8 mouse cellular contexts compared by ENCODE assay signal in the genomic region with DNA sequence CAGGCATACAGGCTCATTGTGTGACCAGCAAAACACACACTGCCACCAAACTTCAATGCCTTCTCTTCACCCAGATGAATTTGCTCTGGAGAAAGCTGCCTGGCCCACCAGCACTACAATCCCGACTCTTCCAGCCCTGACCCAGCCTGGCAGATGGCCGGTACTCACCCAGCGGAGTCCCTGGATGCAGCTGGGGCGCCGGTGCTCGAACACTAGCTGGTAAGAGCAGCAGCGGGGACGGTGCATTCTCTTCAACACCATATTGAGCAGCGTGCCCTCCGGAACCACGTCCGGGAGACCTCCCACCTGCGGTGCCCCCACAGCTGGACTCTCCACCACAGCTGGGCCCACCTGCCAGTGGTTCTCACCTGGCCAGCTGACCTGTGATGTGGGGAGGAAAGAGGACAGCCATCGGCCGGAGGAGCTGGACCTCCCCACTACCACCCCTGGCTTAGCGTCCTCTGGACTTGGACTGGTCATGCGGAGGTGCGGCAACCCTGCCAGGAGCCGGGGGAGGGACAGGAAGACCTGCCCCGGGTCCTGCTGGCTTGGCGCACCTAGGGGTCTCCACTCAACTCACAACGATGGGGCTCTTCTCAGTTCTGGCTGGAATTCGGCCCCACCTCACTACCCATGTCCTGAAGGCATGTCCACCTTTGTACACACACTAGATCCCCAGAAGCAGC. TPM values are rescaled to one million over a fixed set of nuclear protein-coding genes. Genes with fewer than 3 reads are reported as not detected.
DNase-seq lines count a peak whose midpoint lies in the region; ATAC-seq and TF ChIP-seq lines count a peak whose summit lies in the region.

No protein-coding gene starts in this region.

- intact Hi-C loops in heart, postnatal 10 days (cut with DNase I) = loop anchor here (2.0 kb wide), 1 partner anchor 46 kb away; no protein-coding TSS in a partner anchor

- TF ChIP-seq EP300 in liver, postnatal 0 days (IDR thresholded peaks at IDR 0.05; ENCODE audit: low read depth) = no peak

- H3K27ac ChIP-seq in heart, embryonic 12.5 days (ENCODE audit: poor library complexity, severe bottlenecking) = peak overlapping the region; percentile 82; the same call in 1 of the 2 replicates
- no peak overlapping the region for H3K27ac ChIP-seq in embryonic facial prominence, embryonic 11.5 days (replicated peaks; ENCODE audit: low read depth, low read length)
- H3K27ac ChIP-seq in intestine, embryonic 16.5 days (ENCODE audit: low read length) = peak overlapping the region; percentile 37
- H3K27ac ChIP-seq in liver, postnatal 0 days (ENCODE audit: low read depth) = no peak overlapping the region; the same call in 1 of the 2 replicates

- H3K4me3 ChIP-seq in heart, embryonic 12.5 days = peak overlapping the region; percentile 51
- H3K4me3 ChIP-seq in embryonic facial prominence, embryonic 11.5 days (ENCODE audit: low read depth, low read length) = peak overlapping the region; percentile 47
- peak overlapping the region; percentile 62 for H3K4me3 ChIP-seq in intestine, embryonic 16.5 days (ENCODE audit: low read length)
- H3K4me3 ChIP-seq in liver, postnatal 0 days (ENCODE audit: low read depth, low read length) = peak overlapping the region; percentile 51

- H3K9ac ChIP-seq in heart, embryonic 12.5 days = peak overlapping the region; percentile 72
- H3K9ac ChIP-seq in embryonic facial prominence, embryonic 11.5 days (replicated peaks; ENCODE audit: low read length) = peak overlapping the region; percentile 63
- peak overlapping the region; percentile 69 for H3K9ac ChIP-seq in intestine, embryonic 16.5 days (ENCODE audit: low read depth, low read length)
- H3K9ac ChIP-seq in liver, postnatal 0 days (replicated peaks) = peak overlapping the region; percentile 38; the same call in 1 of the 2 replicates

- DNase-seq in heart, postnatal 10 days = no peak
- DNase-seq in embryonic facial prominence, embryonic 11.5 days (ENCODE audit: low spot score) = no peak
- DNase-seq in liver, postnatal 0 days = no peak
- no peak for DNase-seq in T-cell, adult 2 months (ENCODE audit: low spot score)
- DNase-seq in yolk sac, embryonic 10.5 days (ENCODE audit: low spot score) = no peak

- H3K4me1 ChIP-seq in heart, embryonic 12.5 days (replicated peaks) = peaks cover 57% of the 10 kb centered on the region
- peaks cover 18% of the 10 kb centered on the region for H3K4me1 ChIP-seq in embryonic facial prominence, embryonic 11.5 days (ENCODE audit: control insufficient read depth, insufficient read depth, low read length)
- H3K4me1 ChIP-seq in intestine, embryonic 16.5 days (ENCODE audit: control insufficient read depth, insufficient read depth, low read length) = peaks cover 16% of the 10 kb centered on the region
- H3K4me1 ChIP-seq in liver, postnatal 0 days (ENCODE audit: insufficient read depth) = peaks cover 33% of the 10 kb centered on the region

- no peak for TF ChIP-seq CTCF in liver, postnatal 0 days (IDR thresholded peaks at IDR 0.05; ENCODE audit: low read depth)

- whole genome bisulfite sequencing in heart, embryonic 12.5 days = 9% methylated on average over 23 of the region's 23 CpGs
- 6% methylated on average over 23 of the region's 23 CpGs for WGBS in embryonic facial prominence, embryonic 11.5 days
- 16% methylated on average over 23 of the region's 23 CpGs for whole genome bisulfite sequencing in intestine, embryonic 16.5 days
- 10% methylated on average over 23 of the region's 23 CpGs for WGBS in liver, postnatal 0 days (ENCODE audit: insufficient replicate concordance)

- H3K9me3 ChIP-seq in heart, embryonic 12.5 days (replicated peaks) = no peaks in the 10 kb centered on the region
- H3K9me3 ChIP-seq in embryonic facial prominence, embryonic 11.5 days (replicated peaks; ENCODE audit: control insufficient read depth, low read length) = no peaks in the 10 kb centered on the region
- no peaks in the 10 kb centered on the region for H3K9me3 ChIP-seq in intestine, embryonic 16.5 days (ENCODE audit: control insufficient read depth, low read length)
- no peaks in the 10 kb centered on the region for H3K9me3 ChIP-seq in liver, postnatal 0 days (ENCODE audit: low read length)

- H3K27me3 ChIP-seq in heart, embryonic 12.5 days (replicated peaks) = peaks cover 18% of the 10 kb centered on the region
- peaks cover 25% of the 10 kb centered on the region for H3K27me3 ChIP-seq in embryonic facial prominence, embryonic 11.5 days (ENCODE audit: control insufficient read depth, insufficient read depth, low read length)
- peaks cover 11% of the 10 kb centered on the region; the same call in 1 of the 2 replicates for H3K27me3 ChIP-seq in intestine, embryonic 16.5 days (replicated peaks; ENCODE audit: control insufficient read depth, insufficient read depth, low read length)
- H3K27me3 ChIP-seq in liver, postnatal 0 days (ENCODE audit: insufficient read depth, low read length) = peaks cover 14% of the 10 kb centered on the region

- peak overlapping the region; percentile 88 for H3K4me2 ChIP-seq in heart, embryonic 12.5 days
- peak overlapping the region; percentile 95 for H3K4me2 ChIP-seq in embryonic facial prominence, embryonic 11.5 days (ENCODE audit: low read depth, low read length)
- H3K4me2 ChIP-seq in intestine, embryonic 16.5 days (ENCODE audit: low read depth, low read length) = peak overlapping the region; percentile 99
- H3K4me2 ChIP-seq in liver, postnatal 0 days (ENCODE audit: low read depth, low read length) = peak overlapping the region; percentile 84

- ATAC-seq in heart, embryonic 12.5 days (ENCODE audit: insufficient number of reproducible peaks, low FRiP score) = no peak
- peak; percentile 20; the same call in 1 of the 2 replicates for ATAC-seq in embryonic facial prominence, embryonic 11.5 days (replicated peaks; ENCODE audit: insufficient number of reproducible peaks, low FRiP score, low TSS enrichment, low read depth)
- no peak for ATAC-seq in intestine, embryonic 16.5 days
- ATAC-seq in liver, postnatal 0 days = no peak
- no peak for ATAC-seq in monocyte, adult 5-6 weeks (replicated peaks; ENCODE audit: insufficient number of reproducible peaks, low FRiP score, low TSS enrichment, poor library complexity, severe bottlenecking)

- no peaks in the 10 kb centered on the region for H3K36me3 ChIP-seq in heart, embryonic 12.5 days
- H3K36me3 ChIP-seq in embryonic facial prominence, embryonic 11.5 days (replicated peaks; ENCODE audit: control insufficient read depth, insufficient read depth, low read depth, low read length) = no peaks in the 10 kb centered on the region
- no peaks in the 10 kb centered on the region for H3K36me3 ChIP-seq in intestine, embryonic 16.5 days (ENCODE audit: control insufficient read depth, insufficient read depth, low read length)
- no peaks in the 10 kb centered on the region for H3K36me3 ChIP-seq in liver, postnatal 0 days (replicated peaks; ENCODE audit: insufficient read depth, low read length)

RNA-seq across cellular contexts. Expression of a gene that starts 1.0 kb away (rescaled TPM):
- 22.0 and 22.9 TPM in 2 replicates for polyA plus RNA-seq in heart, embryonic 12.5 days (2016; fragmentation: Nextera tagmentation; extraction: Ambion mirVana)
- 10 to 100 TPM; 29.2 to 30.7 TPM for total RNA-seq in heart, postnatal 10 days (2021)
- polyA plus RNA-seq in embryonic facial prominence, embryonic 11.5 days (2014; fragmentation: Nextera tagmentation; extraction: Ambion mirVana) = 2.2 and 2.4 TPM in 2 replicates
- polyA plus RNA-seq in intestine, embryonic 16.5 days (2015; fragmentation: Nextera tagmentation; extraction: Ambion mirVana) = 7.9 and 8.5 TPM in 2 replicates
- 1.5 and 1.9 TPM in 2 replicates for polyA plus RNA-seq in liver, postnatal 0 days (2015; fragmentation: Nextera tagmentation; extraction: Ambion mirVana)
- total RNA-seq in monocyte, adult 5-6 weeks (2017) = 0.19 to 5.1 TPM (median 1.8 TPM) in 3 replicates

RNA-seq across cellular contexts. Expression of a gene that starts 11.6 kb away (rescaled TPM):
- polyA plus RNA-seq in heart, embryonic 12.5 days (2016; fragmentation: Nextera tagmentation; extraction: Ambion mirVana) = 52.9 and 55.0 TPM in 2 replicates
- 10 to 100 TPM; 62.0 to 71.0 TPM for total RNA-seq in heart, postnatal 10 days (2021)
- 18.9 and 22.8 TPM in 2 replicates for polyA plus RNA-seq in embryonic facial prominence, embryonic 11.5 days (2014; fragmentation: Nextera tagmentation; extraction: Ambion mirVana)
- polyA plus RNA-seq in intestine, embryonic 16.5 days (2015; fragmentation: Nextera tagmentation; extraction: Ambion mirVana) = 25.4 and 26.9 TPM in 2 replicates
- 59.0 and 61.1 TPM in 2 replicates for polyA plus RNA-seq in liver, postnatal 0 days (2015; fragmentation: Nextera tagmentation; extraction: Ambion mirVana)
- 20.0 to 22.8 TPM (median 22.4 TPM) in 3 replicates for total RNA-seq in monocyte, adult 5-6 weeks (2017)

RNA-seq across cellular contexts. Expression of a gene that starts 35.6 kb away (rescaled TPM):
- 0.14 and 0.15 TPM in 2 replicates for polyA plus RNA-seq in heart, embryonic 12.5 days (2016; fragmentation: Nextera tagmentation; extraction: Ambion mirVana)
- total RNA-seq in heart, postnatal 10 days (2021) = 1 to 10 TPM; 3.8 to 4.0 TPM
- not detected in 2 replicates for polyA plus RNA-seq in embryonic facial prominence, embryonic 11.5 days (2014; fragmentation: Nextera tagmentation; extraction: Ambion mirVana)
- polyA plus RNA-seq in intestine, embryonic 16.5 days (2015; fragmentation: Nextera tagmentation; extraction: Ambion mirVana) = 0.09 and 0.22 TPM in 2 replicates
- polyA plus RNA-seq in liver, postnatal 0 days (2015; fragmentation: Nextera tagmentation; extraction: Ambion mirVana) = 0.66 and 0.82 TPM in 2 replicates
- 0.32 to 1.6 TPM in 2 of 3 replicates, not detected in the other for total RNA-seq in monocyte, adult 5-6 weeks (2017)

Comparison
In these comparisons a context has a peak if more than half of its experiments do, and no peak if none do; other contexts are left out.
1. H3K27ac ChIP-seq: peak in heart, embryonic 12.5 days (single experiment) and intestine, embryonic 16.5 days (single experiment); none in embryonic facial prominence, embryonic 11.5 days (single experiment) and liver, postnatal 0 days (single experiment).
2. Peak in every context shown above with its lines, with median percentiles within 50 percentile points of each other: H3K4me2 ChIP-seq, H3K4me3 ChIP-seq and H3K9ac ChIP-seq.